Mouse (Mus musculus) intestine, embryonic 14.5 days (tissue): ENCODE data around the gene Rtkn. TPM values are rescaled to one million over a fixed set of nuclear protein-coding genes. Genes with fewer than 3 reads are reported as not detected.
"Not testable (repeated sequence)": the region's sequence is repeated elsewhere in the genome, so short reads cannot be mapped to it uniquely, and the experiment has no call there.

Experiments used
- ATAC-seq: fragments of 200-750 bp; cut with Nextera tagmentation; replicated peaks from 2 replicates; pipeline ENCODE4 v1.8.0; 2017; ENCODE audit warnings: low read depth, moderate number of reproducible peaks, moderate TSS enrichment, moderate library complexity; ENCODE audit not compliant: low FRiP score, low TSS enrichment
- DNase-seq: peaks from one replicate; pipeline ENCODE4 v3.0.0-alpha.2; 2018; ENCODE audit warnings: low spot score
- H3K27ac ChIP-seq: fragments of 300-500 bp; sonication (generic); 2 replicates; pipeline ENCODE4 v1.5.1; 2014; ENCODE audit warnings: low read depth, mild to moderate bottlenecking, control low read depth
- H3K27me3 ChIP-seq: fragments of 300-500 bp; sonication (generic); replicated peaks from 2 replicates; pipeline ENCODE4 v1.6.1; 2014; ENCODE audit warnings: low read length, control low read depth; ENCODE audit not compliant: control insufficient read depth, insufficient read depth
- H3K36me3 ChIP-seq: fragments of 300-500 bp; sonication (generic); 2 replicates; pipeline ENCODE4 v1.6.1; 2014; ENCODE audit warnings: low read length, control low read depth; ENCODE audit not compliant: control insufficient read depth, insufficient read depth
- H3K4me1 ChIP-seq: fragments of 300-500 bp; sonication (generic); replicated peaks from 2 replicates; pipeline ENCODE4 v1.6.1; 2014; ENCODE audit warnings: low read length, control low read depth, mixed read lengths; ENCODE audit not compliant: control insufficient read depth, insufficient read depth
- H3K4me2 ChIP-seq: fragments of 300-500 bp; sonication (generic); 2 replicates; pipeline ENCODE4 v1.6.1; 2014; ENCODE audit warnings: low read length
- H3K4me3 ChIP-seq: fragments of 300-500 bp; sonication (generic); 2 replicates; pipeline ENCODE4 v1.5.1; 2014; ENCODE audit warnings: low read depth, low read length, control low read depth, mixed read lengths
- H3K9ac ChIP-seq: fragments of 300-500 bp; sonication (generic); 2 replicates; pipeline ENCODE4 v1.6.1; 2014; ENCODE audit warnings: mild to moderate bottlenecking, low read length
- H3K9me3 ChIP-seq: fragments of 300-500 bp; sonication (generic); 2 replicates; pipeline ENCODE4 v1.6.1; 2016; ENCODE audit warnings: low read length, control low read depth; ENCODE audit not compliant: control insufficient read depth
- WGBS: fragments of 180-500 bp; shearing (Covaris S2); extraction: QIAGEN DNeasy Blood & Tissue Kit; methylation state at CpG from one replicate; pipeline ENCODE4 v1.1.7; 2014; 5-methylcytosine and 5-hydroxymethylcytosine counted together
- polyA plus RNA-seq: library from polyadenylated mRNA; unstranded; fragments of >200 nt; fragmentation: Nextera tagmentation; extraction: Ambion mirVana; gene quantifications from 2 replicates; pipeline ENCODE4 v1.2.1, GENCODE M21; 2014

The Rtkn gene
- polyA plus RNA-seq, 1 experiment from 2014 or later: 17.6 TPM

DNA sequence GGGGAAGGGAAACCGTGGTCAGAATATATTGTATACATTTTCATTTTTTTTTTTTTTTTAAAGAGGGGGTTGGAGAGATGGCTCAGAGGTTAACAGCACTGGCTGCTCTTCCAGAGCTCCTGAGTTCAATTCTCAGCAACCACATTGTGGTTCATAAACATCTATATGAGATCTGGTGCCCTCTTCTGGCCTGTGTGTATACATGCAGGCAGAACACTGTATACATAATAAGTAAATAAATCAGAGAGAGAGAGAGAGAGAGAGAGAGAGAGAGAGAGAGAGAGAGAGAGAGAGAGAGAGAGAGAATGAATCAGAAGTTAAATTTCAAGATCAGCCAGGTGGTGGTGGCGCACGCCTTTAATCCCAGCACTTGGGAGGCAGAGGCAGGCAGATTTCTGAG is 24.2 kb downstream of the Rtkn start:
- ATAC-seq, H3K9ac ChIP-seq, DNase-seq, H3K27ac ChIP-seq, H3K9me3 ChIP-seq, H3K36me3 ChIP-seq, H3K4me3 ChIP-seq, H3K4me2 ChIP-seq: not testable (repeated sequence)
- peaks cover 27% of the 10 kb centered on the region for H3K27me3 ChIP-seq
- peaks cover 20% of the 10 kb centered on the region for H3K4me1 ChIP-seq
- WGBS: 38% methylated on average over 3 of the region's 3 CpGs

GRCm38 (mm10) chr6:83161442-83161841 is 26.2 kb downstream of the Rtkn start:
- no peak for ATAC-seq
- H3K27me3 ChIP-seq: peaks cover 27% of the 10 kb centered on the region

DNA sequence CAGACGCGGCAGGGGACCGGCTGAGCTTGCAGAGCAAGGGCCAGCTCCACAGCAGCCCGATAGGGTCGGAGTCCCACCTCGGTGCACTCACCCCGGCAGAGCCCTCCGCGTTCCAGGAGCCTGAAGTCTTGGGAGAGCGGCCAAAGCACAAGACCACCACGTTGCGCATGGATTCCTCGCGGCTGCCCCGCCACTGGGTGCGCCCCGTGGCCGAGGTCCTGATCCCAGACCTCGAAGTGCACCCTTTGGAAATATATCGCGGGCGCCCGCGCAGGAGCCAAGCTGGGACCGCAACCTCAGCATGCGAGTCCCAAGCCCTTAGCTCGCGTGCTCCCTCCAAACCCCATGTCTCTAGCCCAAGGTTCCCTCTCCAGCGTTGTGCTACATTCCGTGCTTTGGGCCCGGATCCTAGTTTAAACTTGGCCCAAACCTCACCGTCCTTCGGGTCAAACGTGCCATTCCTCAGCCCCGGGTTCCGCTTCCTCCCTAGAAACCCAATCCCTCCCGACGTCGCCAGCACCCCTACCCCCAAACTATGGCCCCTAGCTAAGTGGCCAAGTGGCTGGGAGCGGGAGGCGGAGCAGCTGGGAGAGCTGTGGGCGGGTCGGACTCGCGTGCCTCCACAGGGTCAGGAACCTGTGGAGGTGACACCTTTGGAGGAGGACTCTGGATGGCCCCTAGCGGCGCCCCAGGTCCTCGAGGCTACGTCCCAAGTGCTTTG is 26.8 kb downstream of the Rtkn start:
- peak overlapping the region; percentile 83 for H3K4me2 ChIP-seq
- peak overlapping the region; percentile 35 for H3K9ac ChIP-seq
- peak overlapping the region; percentile 42 for H3K4me3 ChIP-seq
- DNase-seq: peak; percentile 75
- H3K9me3 ChIP-seq: no peaks in the 10 kb centered on the region
- H3K36me3 ChIP-seq: no peaks in the 10 kb centered on the region
- peaks cover 27% of the 10 kb centered on the region for H3K27me3 ChIP-seq
- under 1% methylated on average over 49 of the region's 49 CpGs for WGBS
- H3K27ac ChIP-seq: no peak overlapping the region
- H3K4me1 ChIP-seq: peaks cover 24% of the 10 kb centered on the region
- 0 out of 2 replicates have a peak, but pooled peaks have one; percentile 24 for ATAC-seq

More at GRCm38 (mm10) chr6:83161442-83161841, 26.2 kb downstream of the Rtkn start:
- Histone ChIP-seq H3K36me3 (no peaks in the 10 kb centered on the region), H3K4me3 (peak overlapping the region; percentile 42), H3K27ac (no peak overlapping the region), H3K4me2 (peak overlapping the region; percentile 83), H3K4me1 (peaks cover 18% of the 10 kb centered on the region), H3K9ac (0 out of 2 replicates have a peak overlapping the region, but pooled peaks have one; percentile 35), H3K9me3 (no peaks in the 10 kb centered on the region)
- peak; percentile 57 for DNase-seq
- WGBS: 9% methylated on average over 19 of the region's 19 CpGs

DNA sequence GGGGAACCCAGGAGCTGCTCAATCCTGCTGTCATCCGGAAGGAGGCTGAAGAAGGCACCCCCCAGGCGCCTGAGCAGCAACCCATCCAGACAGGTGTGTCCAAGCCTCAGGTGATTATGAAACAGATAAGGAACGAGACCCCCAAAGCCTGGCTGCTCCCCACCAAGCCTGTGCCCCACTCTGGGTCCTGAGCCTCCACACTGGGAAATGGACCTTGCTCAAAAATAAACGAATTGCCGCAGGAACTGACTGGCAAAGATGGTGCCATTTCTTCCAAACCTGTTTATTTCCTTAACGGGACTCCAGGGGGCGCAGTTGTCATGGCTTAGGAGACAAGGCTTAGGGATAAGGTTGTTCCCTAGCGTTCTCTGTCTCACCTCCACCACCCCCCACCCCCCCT is 27.4 kb downstream of the Rtkn start:
- under 1% methylated on average over 8 of the region's 8 CpGs for WGBS

DNA sequence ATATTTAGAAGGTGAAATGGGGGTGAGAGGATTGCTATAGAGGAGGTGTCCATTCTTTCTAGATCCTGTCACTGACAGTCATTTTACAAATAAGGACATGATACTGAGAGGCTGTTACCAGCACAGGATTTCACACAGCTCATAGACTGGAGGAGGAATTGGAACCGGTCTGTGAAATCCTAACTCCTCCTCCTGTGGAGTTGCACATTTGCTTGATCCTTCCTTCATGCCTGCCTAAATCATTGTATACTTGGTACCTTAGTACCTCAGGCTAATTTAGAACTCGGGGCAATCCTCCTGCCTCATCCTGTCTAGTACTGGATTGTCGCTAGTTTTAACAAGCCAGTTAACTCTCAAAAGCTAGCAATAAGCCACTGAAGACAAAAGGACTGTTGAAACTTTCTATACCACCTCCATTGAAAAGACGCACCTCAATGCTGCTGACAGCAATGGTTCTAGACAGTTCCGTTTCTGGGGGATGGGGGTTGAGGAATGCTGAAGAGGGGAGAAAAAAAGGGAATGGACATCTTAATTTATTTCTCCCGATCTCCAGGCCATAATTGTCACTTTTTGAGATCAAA is 29.9 kb downstream of the Rtkn start:
- peak overlapping the region; percentile 54 for H3K4me3 ChIP-seq
- ATAC-seq: peak; percentile 34
- no peak for DNase-seq
- 4% methylated on average over 6 of the region's 6 CpGs for WGBS
- no peaks in the 10 kb centered on the region for H3K9me3 ChIP-seq
- peaks cover 5% of the 10 kb centered on the region; the same call in 1 of the 2 replicates for H3K36me3 ChIP-seq
- peaks cover 26% of the 10 kb centered on the region for H3K4me1 ChIP-seq
- peak overlapping the region; percentile 64 for H3K9ac ChIP-seq
- H3K4me2 ChIP-seq: peak overlapping the region; percentile 84
- H3K27me3 ChIP-seq: peaks cover 26% of the 10 kb centered on the region
- no peak overlapping the region for H3K27ac ChIP-seq

More for the DNA sequence above, 27.4 kb downstream of the Rtkn start:
- H3K9me3 ChIP-seq: no peaks in the 10 kb centered on the region
- peaks cover 27% of the 10 kb centered on the region for H3K27me3 ChIP-seq
- H3K36me3 ChIP-seq: no peaks in the 10 kb centered on the region
- H3K4me2 ChIP-seq: peak overlapping the region; percentile 83
- peak; percentile 74 for DNase-seq
- peaks cover 26% of the 10 kb centered on the region for H3K4me1 ChIP-seq
- no peak for ATAC-seq
- peak overlapping the region; percentile 35 for H3K9ac ChIP-seq
- H3K27ac ChIP-seq: no peak overlapping the region
- peak overlapping the region; percentile 42 for H3K4me3 ChIP-seq

GRCm38 (mm10) chr6:83165607-83166242 is 30.5 kb downstream of the Rtkn start, which contains the start of gene Dctn1:
Gene Dctn1, plus strand, starts transcription at chr6:83165920.
- H3K4me2 ChIP-seq: peak within 1 kb of the TSS; percentile 84
- H3K36me3 ChIP-seq: peaks cover 5% of the 10 kb centered on the region; the same call in 1 of the 2 replicates
- DNase-seq: peak; percentile 99
- ATAC-seq: peak; percentile 90
- H3K4me1 ChIP-seq: peaks cover 26% of the 10 kb centered on the region
- peak within 1 kb of the TSS; percentile 54 for H3K4me3 ChIP-seq
- H3K9me3 ChIP-seq: no peaks in the 10 kb centered on the region
- peak within 1 kb of the TSS; percentile 78 for H3K27ac ChIP-seq
- under 1% methylated on average over 52 of the region's 58 CpGs for whole genome bisulfite sequencing
- peaks cover 20% of the 10 kb centered on the region for H3K27me3 ChIP-seq
- peak within 1 kb of the TSS; percentile 64 for H3K9ac ChIP-seq

GRCm38 (mm10) chr6:83166243-83166630 is 31.0 kb downstream of the Rtkn start:
- DNase-seq (no peak), ATAC-seq (no peak)
- Histone ChIP-seq H3K4me3 (peak overlapping the region; percentile 54), H3K9me3 (no peaks in the 10 kb centered on the region), H3K9ac (peak overlapping the region; percentile 64), H3K27me3 (peaks cover 15% of the 10 kb centered on the region), H3K4me1 (peaks cover 25% of the 10 kb centered on the region), H3K4me2 (peak overlapping the region; percentile 84), H3K27ac (no peak overlapping the region), H3K36me3 (peaks cover 5% of the 10 kb centered on the region; the same call in 1 of the 2 replicates)
- 2% methylated on average over 12 of the region's 12 CpGs for WGBS

DNA sequence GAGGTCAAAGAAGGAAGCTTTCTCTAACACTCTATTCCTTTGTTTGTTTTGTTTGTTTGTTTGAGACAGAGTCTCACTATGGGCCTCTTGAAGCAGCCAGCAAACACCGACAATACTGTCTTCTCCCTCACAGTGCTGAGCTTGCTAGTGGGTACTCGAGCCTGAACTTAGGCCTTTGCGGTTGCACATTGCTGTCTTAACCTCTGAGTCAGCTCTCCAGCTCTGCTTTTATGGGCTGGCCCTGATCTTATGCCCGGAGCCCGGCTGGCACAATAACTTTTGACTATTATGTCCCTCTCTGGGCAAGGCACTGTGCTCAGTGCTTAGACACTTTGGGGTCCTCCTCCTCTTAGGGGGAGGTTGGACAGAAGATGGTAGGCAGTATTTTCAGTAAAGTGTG is 34.6 kb downstream of the Rtkn start:
- Histone ChIP-seq H3K9ac (no peak overlapping the region), H3K4me2 (no peak overlapping the region), H3K27ac (no peak overlapping the region), H3K9me3 (no peaks in the 10 kb centered on the region), H3K4me3 (no peak overlapping the region), H3K4me1 (peaks cover 11% of the 10 kb centered on the region), H3K27me3 (no peaks in the 10 kb centered on the region), H3K36me3 (peaks cover 5% of the 10 kb centered on the region; the same call in 1 of the 2 replicates)
- ATAC-seq (no peak), DNase-seq (no peak)
- 77% methylated on average over 5 of the region's 5 CpGs for WGBS
